Mouse (Mus musculus) embryonic fibroblast, embryonic 13.5 days (primary cell): ENCODE data around the gene Kcnip1.

Experiments used
- CTCF ChIP-seq: IDR thresholded peaks from 2 replicates; pipeline ENCODE4 v1.5.1; 2011; ENCODE audit warnings: mild to moderate bottlenecking, control low read depth, low read length, moderate library complexity, borderline replicate concordance; ENCODE audit not compliant: insufficient read depth
- POLR2A ChIP-seq: IDR thresholded peaks from 2 replicates; pipeline ENCODE4 v1.6.1; 2011; ENCODE audit warnings: low read depth, mild to moderate bottlenecking, control low read depth, low read length, moderate library complexity

DNA sequence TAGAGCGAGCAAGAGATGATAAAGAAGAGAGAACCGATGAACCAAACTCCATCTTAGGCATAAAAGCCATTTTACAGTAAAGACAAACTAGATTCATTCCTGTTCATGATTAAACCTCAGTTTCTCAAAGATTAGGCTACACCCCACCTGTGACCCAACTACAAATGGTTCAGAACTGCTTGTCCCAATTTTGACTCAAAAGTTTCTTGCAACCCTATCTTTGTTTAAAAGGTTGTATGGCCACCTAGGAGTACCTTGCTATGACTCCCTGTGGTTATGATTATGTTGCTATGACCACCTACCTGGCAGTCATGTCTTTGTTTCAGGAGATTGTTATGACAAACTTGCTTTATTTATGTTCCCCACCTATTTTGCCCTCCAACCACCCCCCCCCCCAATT lies 14.7 kb upstream of the Kcnip1 start:
- TF ChIP-seq CTCF (no peak), POLR2A (no peak)
